Mouse (Mus musculus): ENCODE measurements around the gene Pld1. TPM values are rescaled to one million over a fixed set of nuclear protein-coding genes. Genes with fewer than 3 reads are reported as not detected.
A peak's percentile ranks its signal among the peaks of the same experiment; 100 is the strongest.

Gene Pld1
- polyA plus RNA-seq, 1 experiment from 2014 or later, result 3.5 TPM

DNA sequence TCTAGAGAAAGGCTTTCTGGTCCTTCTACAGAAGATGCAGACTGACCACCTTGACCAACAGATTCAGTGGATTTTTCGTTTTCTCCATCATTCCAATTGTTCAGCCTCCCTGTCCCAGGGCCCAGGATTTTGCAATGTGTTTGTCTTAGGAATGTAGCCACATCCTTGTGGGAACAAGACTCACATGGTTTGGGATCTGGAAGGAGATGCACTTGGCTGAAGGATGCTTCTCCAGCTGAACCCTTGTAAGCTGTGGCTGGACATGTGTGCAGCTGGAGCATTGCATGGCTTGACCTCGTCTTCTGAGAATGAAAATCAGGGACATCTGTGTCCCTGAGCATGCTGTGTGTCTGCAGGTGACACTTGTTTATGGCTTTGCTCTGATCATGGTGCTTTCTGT is 203.6 kb downstream of the Pld1 start:
- Histone ChIP-seq H3K27ac (no peak overlapping the region), H3K9me3 (0 out of 2 replicates have a peak, but pooled peaks cover 3% of the 10 kb centered on the region), H3K4me2 (replicated peaks) (no peak overlapping the region), H3K4me3 (replicated peaks) (no peak overlapping the region), H3K4me1 (replicated peaks) (no peaks in the 10 kb centered on the region), H3K36me3 (no peaks in the 10 kb centered on the region), H3K27me3 (no peaks in the 10 kb centered on the region), H3K9ac (replicated peaks) (no peak overlapping the region)
- ATAC-seq, result no peak
- WGBS, result 71% methylated on average over 2 of the region's 2 CpGs

DNA sequence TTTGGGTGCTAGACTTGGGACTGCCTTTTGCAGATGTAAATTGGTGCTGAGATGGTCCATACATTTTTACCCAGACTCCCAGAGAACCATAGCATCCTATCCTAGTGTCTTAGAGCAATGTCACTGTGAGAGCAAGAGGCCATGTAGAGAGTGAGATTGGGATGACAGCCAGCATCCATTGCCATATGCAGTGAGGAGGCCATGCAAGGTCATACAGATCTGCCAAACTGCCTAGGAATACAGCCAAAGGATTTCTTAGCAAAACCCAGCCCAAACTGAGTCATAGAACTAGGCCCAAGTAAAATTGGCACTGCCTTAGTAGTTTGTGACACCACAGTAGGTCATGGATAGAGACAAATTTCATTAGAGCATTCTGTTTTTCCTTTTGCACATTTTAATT is 206.2 kb downstream of the Pld1 start:
- Histone ChIP-seq H3K36me3 (no peaks in the 10 kb centered on the region), H3K27me3 (no peaks in the 10 kb centered on the region), H3K9me3 (no peaks in the 10 kb centered on the region), H3K4me2 (replicated peaks) (no peak overlapping the region), H3K4me3 (replicated peaks) (no peak overlapping the region), H3K4me1 (replicated peaks) (no peaks in the 10 kb centered on the region), H3K27ac (no peak overlapping the region), H3K9ac (replicated peaks) (no peak overlapping the region)
- no peak for ATAC-seq

DNA sequence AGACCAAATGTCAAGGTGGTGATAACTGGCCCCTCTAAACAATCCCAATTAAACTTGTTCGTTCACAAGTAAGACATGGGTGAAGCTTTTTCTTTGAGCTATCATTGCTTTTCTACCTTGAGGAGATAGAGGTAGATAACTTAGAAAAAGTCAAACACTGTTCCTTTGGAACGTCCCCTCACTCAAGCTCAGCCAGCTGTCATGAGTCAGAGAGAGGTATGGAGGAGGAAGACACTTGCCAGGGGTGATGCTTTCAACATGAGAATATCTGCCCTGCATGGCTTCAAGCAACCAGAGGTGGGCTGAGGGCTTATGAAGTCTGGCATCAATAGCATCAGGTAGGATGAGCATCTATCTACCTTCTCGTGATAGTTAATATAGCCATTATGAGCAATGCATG is 207.0 kb downstream of the Pld1 start:
- H3K36me3 ChIP-seq, result no peaks in the 10 kb centered on the region
- H3K9ac ChIP-seq (replicated peaks), result no peak overlapping the region
- no peaks in the 10 kb centered on the region for H3K4me1 ChIP-seq (replicated peaks)
- H3K9me3 ChIP-seq, result no peaks in the 10 kb centered on the region
- WGBS, result 93% methylated on average over 3 of the region's 3 CpGs
- no peaks in the 10 kb centered on the region for H3K27me3 ChIP-seq
- no peak overlapping the region for H3K4me2 ChIP-seq (replicated peaks)
- ATAC-seq, result no peak
- no peak overlapping the region for H3K27ac ChIP-seq
- H3K4me3 ChIP-seq (replicated peaks), result no peak overlapping the region

GRCm38 (mm10) chr3:28149656-28150256 is 211.3 kb downstream of the Pld1 start:
- H3K36me3 ChIP-seq, result no peaks in the 10 kb centered on the region
- 94% methylated on average over 2 of the region's 2 CpGs for WGBS
- H3K4me1 ChIP-seq (replicated peaks), result no peaks in the 10 kb centered on the region
- H3K9ac ChIP-seq (replicated peaks), result no peak overlapping the region
- no peak for ATAC-seq
- no peak overlapping the region for H3K27ac ChIP-seq
- peaks cover 3% of the 10 kb centered on the region; the same call in 1 of the 2 replicates for H3K9me3 ChIP-seq
- no peak overlapping the region for H3K4me2 ChIP-seq (replicated peaks)
- H3K4me3 ChIP-seq (replicated peaks), result no peak overlapping the region
- no peaks in the 10 kb centered on the region for H3K27me3 ChIP-seq

DNA sequence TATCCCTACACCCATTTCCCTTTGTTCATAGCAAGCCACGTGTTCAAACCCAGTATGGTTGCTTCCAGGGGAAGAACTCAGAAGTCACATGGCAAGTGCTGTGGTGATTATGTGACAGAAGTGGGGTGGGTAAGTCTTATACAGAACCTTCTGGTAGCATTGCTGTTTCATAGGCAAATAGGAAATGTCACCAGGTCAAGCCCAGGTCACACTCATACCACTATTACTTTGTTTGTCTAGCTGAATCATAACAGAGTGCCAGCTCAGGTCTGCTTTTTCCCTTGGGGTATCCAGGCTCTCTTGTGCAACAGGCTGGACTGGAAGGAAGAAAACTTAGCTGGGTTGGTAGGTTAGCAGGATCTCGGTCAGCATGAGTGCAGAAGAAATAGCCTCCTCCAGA is 219.5 kb downstream of the Pld1 start:
- Histone ChIP-seq H3K36me3 (no peaks in the 10 kb centered on the region), H3K27ac (no peak overlapping the region), H3K9ac (replicated peaks) (no peak overlapping the region), H3K4me2 (replicated peaks) (no peak overlapping the region), H3K4me1 (replicated peaks) (no peaks in the 10 kb centered on the region), H3K9me3 (no peaks in the 10 kb centered on the region), H3K4me3 (replicated peaks) (no peak overlapping the region), H3K27me3 (no peaks in the 10 kb centered on the region)
- 79% methylated on average over 2 of the region's 2 CpGs for WGBS
- no peak for ATAC-seq

DNA sequence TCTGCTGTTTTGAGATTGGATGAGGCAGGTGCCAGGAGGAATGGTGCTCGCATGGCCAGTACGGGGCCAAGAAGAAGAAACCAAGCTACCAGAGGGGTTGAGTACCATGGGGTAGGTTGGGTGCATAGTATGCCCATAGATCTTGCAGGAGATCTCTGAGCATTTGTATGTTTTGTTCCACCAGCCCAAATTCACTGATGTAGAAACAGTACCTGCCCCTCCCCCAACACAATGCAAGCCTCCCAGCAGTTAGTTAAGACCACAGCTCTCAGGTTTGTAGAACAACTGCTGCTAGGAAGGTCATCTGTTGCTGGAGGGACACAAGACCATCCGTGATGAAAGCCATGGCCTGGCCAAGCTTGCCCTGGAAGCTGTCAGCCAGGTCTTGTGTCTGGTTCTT is 220.4 kb downstream of the Pld1 start:
- WGBS, result 90% methylated on average over 3 of the region's 3 CpGs
- no peak overlapping the region for H3K4me2 ChIP-seq (replicated peaks)
- H3K4me1 ChIP-seq (replicated peaks), result no peaks in the 10 kb centered on the region
- no peak overlapping the region for H3K27ac ChIP-seq
- ATAC-seq, result no peak
- H3K27me3 ChIP-seq, result no peaks in the 10 kb centered on the region
- H3K9me3 ChIP-seq, result no peaks in the 10 kb centered on the region
- H3K9ac ChIP-seq (replicated peaks), result no peak overlapping the region
- no peaks in the 10 kb centered on the region for H3K36me3 ChIP-seq
- no peak overlapping the region for H3K4me3 ChIP-seq (replicated peaks)

DNA sequence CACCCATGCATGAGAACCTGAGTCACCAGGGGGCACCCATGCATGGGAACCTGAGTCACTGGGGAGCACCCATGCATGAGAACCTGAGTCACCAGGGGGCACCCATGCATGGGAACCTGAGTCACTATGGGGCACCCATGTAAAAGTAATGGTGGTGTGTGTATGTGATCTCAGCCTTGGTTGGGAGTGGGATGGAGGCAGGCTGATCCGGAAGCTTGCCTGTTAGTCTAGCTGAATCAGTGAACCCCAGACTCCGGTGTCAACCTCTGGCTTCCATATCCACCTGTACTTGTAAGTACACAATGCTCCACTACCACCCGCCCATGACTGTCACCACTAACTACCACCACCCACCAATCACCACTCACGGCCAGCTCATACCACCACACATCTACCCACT is 223.9 kb downstream of the Pld1 start:
- Histone ChIP-seq H3K4me2 (replicated peaks) (no peak overlapping the region), H3K27me3 (no peaks in the 10 kb centered on the region), H3K9me3 (no peaks in the 10 kb centered on the region), H3K27ac (no peak overlapping the region), H3K4me1 (replicated peaks) (no peaks in the 10 kb centered on the region), H3K4me3 (replicated peaks) (no peak overlapping the region), H3K9ac (replicated peaks) (no peak overlapping the region), H3K36me3 (no peaks in the 10 kb centered on the region)
- no peak for ATAC-seq
- 87% methylated on average over 4 of the region's 4 CpGs for WGBS

GRCm38 (mm10) chr3:28164678-28165077 is 226.2 kb downstream of the Pld1 start:
- ATAC-seq, result no peak
- H3K9ac ChIP-seq (replicated peaks), result no peak overlapping the region
- H3K4me2 ChIP-seq (replicated peaks), result no peak overlapping the region
- H3K9me3 ChIP-seq, result no peaks in the 10 kb centered on the region
- H3K27me3 ChIP-seq, result no peaks in the 10 kb centered on the region
- H3K36me3 ChIP-seq, result no peaks in the 10 kb centered on the region
- no peak overlapping the region for H3K27ac ChIP-seq
- H3K4me1 ChIP-seq (replicated peaks), result no peaks in the 10 kb centered on the region
- WGBS, result 39% methylated on average over 1 of the region's 1 CpGs
- no peak overlapping the region for H3K4me3 ChIP-seq (replicated peaks)

GRCm38 (mm10) chr3:28165598-28165997 is 227.1 kb downstream of the Pld1 start:
- H3K4me1 ChIP-seq (replicated peaks), result no peaks in the 10 kb centered on the region
- no peaks in the 10 kb centered on the region for H3K27me3 ChIP-seq
- peak; percentile 68; the same call in 1 of the 2 replicates for ATAC-seq
- H3K27ac ChIP-seq, result no peak overlapping the region
- H3K9me3 ChIP-seq, result no peaks in the 10 kb centered on the region
- H3K36me3 ChIP-seq, result no peaks in the 10 kb centered on the region
- H3K9ac ChIP-seq (replicated peaks), result no peak overlapping the region
- WGBS, result 0% methylated on average over 1 of the region's 1 CpGs
- H3K4me3 ChIP-seq (replicated peaks), result no peak overlapping the region
- H3K4me2 ChIP-seq (replicated peaks), result no peak overlapping the region

- Histone ChIP-seq H3K4me3 (replicated peaks) (no peak overlapping the region), H3K4me1 (replicated peaks) (peaks cover 10% of the 10 kb centered on the region), H3K9ac (replicated peaks) (no peak overlapping the region), H3K4me2 (replicated peaks) (no peak overlapping the region), H3K27ac (no peak overlapping the region), H3K36me3 (no peaks in the 10 kb centered on the region), H3K9me3 (no peaks in the 10 kb centered on the region), H3K27me3 (no peaks in the 10 kb centered on the region)
- WGBS, result 89% methylated on average over 6 of the region's 6 CpGs
- no peak for ATAC-seq
These were observed 229.5 kb downstream of the Pld1 start for GRCm38 (mm10) chr3:28167796-28168505.

GRCm38 (mm10) chr3:28170911-28171618 is 232.6 kb downstream of the Pld1 start:
- Histone ChIP-seq H3K9ac (replicated peaks) (no peak overlapping the region), H3K27ac (no peak overlapping the region), H3K27me3 (no peaks in the 10 kb centered on the region), H3K4me1 (replicated peaks) (peaks cover 17% of the 10 kb centered on the region), H3K4me2 (replicated peaks) (0 out of 2 replicates have a peak overlapping the region, but pooled peaks have one; percentile 15), H3K9me3 (no peaks in the 10 kb centered on the region), H3K36me3 (no peaks in the 10 kb centered on the region), H3K4me3 (replicated peaks) (no peak overlapping the region)
- 48% methylated on average over 17 of the region's 17 CpGs for WGBS
- ATAC-seq, result no peak
